Mouse (Mus musculus) liver, adult 2 months (tissue): Measurements from ENCODE around the gene Ptprm.

Experiments
- CTCF ChIP-seq: fragments of 200-500 bp; IDR thresholded peaks from 2 replicates; pipeline ENCODE4 v1.5.1; 2011; ENCODE audit warnings: low read depth, low read length, control low read depth
- POLR2A ChIP-seq: fragments of 200-500 bp; IDR thresholded peaks from 2 replicates; pipeline ENCODE4 v1.6.1; 2011; ENCODE audit warnings: low read length, control low read depth; ENCODE audit not compliant: insufficient read depth; ENCODE audit errors: extremely low read depth

DNA sequence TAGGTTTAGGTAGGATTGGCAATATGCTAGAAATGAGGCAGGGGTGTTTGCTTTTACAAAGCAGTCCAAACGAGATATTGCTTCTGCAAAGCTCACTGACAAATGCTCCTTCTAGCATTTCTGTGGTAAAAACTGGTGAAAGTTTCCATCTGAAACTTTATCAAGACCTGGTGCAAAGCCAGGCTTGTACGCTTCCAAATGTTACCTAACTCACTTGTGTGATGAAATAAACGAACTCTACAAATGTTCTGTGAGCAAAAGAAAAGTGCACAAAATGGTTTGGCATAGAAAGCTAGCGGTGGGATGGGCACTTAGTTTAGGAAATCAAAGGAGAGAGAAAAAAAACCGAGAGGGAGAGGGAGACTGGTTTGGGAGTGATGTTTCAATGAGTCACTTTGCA, 544.5 kb downstream of the Ptprm start:
- TF ChIP-seq POLR2A = no peak
- no peak for TF ChIP-seq CTCF
